Mouse (Mus musculus) frontal cortex, adult 2 months (tissue): ENCODE data around the gene Copg1. TPM values are rescaled to one million over a fixed set of nuclear protein-coding genes. Genes with fewer than 3 reads are reported as not detected.

Experiments
- DNase-seq, 2 experiments: peaks; one replicate each; pipeline ENCODE4 v3.0.0; 2022; ENCODE audit warnings: low spot score in 1 of 2; ENCODE audit errors: extremely low spot score in 1 of 2
- polyA plus RNA-seq: library from polyadenylated mRNA; depleted of rRNA; stranded (reverse); fragments of >200 nt; gene quantifications from 2 replicates; pipeline ENCODE4 v1.2.3, GENCODE M21; 2012; rRNA removed

Copg1 gene
- polyA plus RNA-seq: 170 TPM in 2 replicates

DNA sequence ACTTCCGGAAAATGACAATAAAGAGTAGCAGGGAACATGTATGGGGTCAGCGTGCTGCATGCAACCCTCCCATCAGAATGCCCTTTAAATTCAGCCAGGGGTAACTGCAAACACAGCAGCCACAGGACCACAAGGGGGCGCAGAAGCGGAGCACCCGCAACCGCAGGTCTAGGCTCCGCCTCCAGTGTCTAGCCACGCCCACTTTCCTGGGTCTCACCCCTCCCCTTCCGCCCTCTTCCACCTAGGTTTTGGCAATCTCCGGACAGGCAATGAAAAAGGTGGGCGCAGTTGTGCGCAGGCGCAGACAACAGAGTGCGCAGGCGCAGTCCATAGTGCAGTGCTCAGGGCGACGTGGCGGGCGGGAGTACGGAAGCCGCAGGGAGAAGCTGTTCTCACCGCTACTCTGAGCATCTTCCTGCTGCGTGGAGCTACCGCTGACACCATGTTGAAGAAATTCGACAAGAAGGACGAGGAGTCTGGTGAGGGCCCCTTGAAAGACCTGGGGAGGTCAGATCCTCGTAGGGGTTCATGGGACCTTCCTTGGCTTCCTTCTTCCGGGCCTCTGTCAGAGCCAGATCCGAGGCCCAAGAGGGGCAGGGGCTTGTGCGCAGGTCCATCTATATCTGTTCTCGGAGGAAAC is at the start of gene Copg1:
Copg1 (plus strand) TSS at position 221 of the 640 bp plus-strand sequence.
- DNase-seq: peak; percentile 99 to 100

DNA sequence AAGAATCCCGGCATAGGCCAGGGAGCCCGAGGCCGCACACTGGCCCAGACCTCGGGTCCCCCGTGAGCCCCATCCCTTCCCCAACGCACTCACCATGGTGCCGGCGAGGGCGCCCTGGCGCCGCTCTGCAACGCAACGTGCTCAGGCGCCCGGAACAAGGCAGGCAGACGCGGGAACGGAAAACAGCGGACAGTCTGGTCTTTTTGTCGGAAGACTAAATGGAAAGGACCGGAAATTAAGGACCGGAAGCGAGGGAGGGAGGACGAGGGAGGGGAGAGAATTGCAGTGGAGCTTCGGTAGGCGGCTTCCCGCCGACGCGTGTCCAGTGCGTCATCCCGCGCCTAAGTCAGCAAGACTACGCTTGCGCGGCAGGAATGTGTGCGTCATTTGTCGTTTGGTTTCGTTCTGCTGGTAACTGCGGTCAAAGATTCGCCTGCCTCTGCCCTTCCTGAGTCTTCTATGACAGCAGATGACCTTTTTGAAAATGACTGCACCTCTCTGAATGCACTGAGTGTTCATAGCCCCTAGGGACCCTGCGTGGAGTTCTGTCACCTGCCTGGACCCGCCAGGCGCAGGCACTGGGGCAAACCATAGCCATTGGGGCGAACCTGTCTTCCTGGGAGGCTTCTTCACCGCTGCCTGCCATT is 48.9 kb upstream of the Copg1 start, which contains the start of gene Isy1:
Isy1 (minus strand) TSS at position 248 of the 647 bp plus-strand sequence.
- peak; percentile 96 to 98 for DNase-seq

DNA sequence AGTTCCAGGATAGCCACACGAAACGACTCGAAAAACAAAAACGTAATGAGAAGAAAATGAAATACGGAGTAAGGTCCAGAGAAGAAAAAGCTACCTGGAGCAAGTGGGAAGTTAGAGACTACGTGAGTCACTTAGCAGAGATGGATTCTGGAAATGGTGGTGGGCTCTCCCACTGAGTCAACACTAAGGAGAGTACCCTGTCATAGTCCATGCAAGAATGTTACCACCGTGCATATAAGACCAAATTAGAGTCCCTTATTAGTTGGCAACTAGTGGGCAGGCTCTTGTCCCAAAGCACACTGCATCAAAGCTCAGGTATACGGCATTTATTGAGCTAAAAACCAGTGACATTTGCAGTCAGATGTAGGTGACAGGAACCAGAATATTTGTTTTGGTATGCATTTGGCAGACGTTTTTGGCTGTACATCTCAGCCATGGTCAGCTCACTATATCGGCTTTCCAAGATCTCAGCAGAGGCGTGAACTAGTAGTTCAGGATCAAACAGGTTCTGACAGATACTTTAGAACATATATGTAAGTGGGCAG is 47.7 kb upstream of the Copg1 start:
- no peak for DNase-seq

DNA sequence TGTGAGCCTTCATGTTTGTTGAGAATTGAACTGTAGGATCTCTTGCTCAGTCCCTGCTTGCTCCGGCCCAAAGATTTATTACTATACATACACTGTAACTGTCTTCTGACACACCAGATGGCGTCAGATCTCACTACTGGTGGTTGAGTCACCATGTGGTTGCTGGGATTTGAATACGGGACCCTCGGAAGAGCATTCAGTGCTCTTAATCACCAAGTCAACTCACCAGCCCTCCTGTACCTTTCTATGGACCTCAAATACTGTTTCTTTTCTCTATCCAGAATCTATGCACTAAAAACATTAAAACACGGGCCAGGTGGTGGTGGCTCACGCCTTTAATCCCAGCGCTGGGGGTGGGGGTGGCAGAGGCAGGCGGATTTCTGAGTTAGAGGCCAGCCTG is 46.0 kb upstream of the Copg1 start:
- no peak for DNase-seq

DNA sequence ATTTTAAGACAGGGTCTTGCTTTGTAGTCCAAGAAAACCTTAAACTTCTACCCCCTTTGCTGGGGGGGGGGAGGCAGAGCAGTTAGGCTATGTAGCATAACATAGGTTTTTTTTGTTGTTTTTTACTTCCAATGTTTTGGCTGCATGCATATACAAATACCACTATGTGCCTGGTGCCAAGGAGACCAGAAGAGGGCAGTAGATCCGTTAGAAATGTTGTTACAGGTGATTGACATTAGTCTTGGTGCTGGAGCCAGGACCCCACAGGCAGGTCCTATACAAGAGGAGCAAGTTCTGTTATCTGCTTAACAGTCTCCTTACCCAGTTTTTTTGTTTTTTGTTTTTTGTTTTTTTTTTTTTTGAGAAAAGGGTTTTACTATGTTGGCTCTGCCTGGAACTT is 45.4 kb upstream of the Copg1 start:
- DNase-seq: no peak

DNA sequence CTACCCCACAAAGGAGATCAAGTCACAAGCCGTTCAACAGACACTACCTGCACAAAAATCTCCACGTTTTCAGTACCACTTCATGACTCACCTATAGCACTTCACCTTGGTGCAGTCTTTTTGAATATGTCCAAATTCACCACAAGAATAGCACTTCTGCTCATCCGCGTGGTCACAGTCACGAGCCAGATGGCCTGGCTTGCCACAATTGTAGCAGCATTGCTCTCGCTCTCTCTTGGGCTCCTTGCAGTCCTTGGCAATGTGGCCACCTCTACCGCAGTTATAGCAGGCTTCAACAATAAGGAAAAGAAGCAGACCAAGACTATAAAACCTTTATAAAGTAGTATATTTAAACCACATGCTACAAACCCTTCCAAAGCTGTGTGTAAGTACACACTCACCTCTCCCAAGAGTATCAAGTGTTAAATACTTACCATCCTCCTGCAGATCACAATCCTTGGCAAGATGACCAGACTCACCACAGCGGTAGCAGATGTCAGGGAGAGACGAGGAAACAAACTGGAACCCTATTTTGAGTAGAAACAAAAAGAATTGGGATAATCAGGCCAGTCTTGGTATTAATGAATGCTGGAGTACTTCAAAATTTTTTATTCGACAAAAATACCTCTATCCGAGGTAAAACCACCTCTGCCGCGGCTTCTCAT is 42.5 kb upstream of the Copg1 start:
- no peak for DNase-seq

DNA sequence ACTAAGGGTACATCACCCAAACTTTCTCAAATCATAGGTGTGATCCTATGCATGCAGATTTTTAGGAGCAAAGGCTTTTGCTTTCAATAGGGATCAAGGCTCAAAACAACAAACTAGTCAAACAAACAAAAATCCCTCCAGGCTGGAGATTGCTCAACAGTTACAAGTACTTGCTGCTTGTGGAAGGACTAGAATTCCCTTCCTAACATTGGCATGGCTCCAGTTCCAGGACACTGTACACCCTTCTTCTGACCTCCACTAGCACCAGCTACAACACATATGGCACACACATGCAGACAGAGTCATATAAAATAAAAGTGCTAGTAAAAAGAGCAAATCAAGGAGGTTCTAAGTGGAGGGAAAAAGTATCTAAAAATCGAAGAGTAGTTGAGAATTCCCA is 40.8 kb upstream of the Copg1 start:
- no peak for DNase-seq

DNA sequence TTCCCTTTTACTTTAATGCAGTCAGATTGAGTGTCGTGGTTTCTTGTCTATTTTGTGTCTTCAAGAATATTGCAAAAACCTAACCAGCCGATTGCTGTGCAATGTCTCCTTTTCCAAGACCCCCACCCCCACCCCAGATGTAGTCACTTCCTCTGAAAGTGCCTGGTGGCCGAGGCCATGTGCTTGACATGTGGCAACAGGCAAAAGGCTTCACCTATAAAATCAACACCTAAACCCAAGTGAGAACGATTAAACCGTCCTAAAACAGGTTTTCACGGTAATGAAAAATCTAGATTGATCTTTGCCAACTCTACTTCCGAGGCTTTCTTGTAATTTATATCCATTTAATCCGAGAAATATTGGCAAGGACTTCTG is 37.8 kb upstream of the Copg1 start:
- DNase-seq: no peak

DNA sequence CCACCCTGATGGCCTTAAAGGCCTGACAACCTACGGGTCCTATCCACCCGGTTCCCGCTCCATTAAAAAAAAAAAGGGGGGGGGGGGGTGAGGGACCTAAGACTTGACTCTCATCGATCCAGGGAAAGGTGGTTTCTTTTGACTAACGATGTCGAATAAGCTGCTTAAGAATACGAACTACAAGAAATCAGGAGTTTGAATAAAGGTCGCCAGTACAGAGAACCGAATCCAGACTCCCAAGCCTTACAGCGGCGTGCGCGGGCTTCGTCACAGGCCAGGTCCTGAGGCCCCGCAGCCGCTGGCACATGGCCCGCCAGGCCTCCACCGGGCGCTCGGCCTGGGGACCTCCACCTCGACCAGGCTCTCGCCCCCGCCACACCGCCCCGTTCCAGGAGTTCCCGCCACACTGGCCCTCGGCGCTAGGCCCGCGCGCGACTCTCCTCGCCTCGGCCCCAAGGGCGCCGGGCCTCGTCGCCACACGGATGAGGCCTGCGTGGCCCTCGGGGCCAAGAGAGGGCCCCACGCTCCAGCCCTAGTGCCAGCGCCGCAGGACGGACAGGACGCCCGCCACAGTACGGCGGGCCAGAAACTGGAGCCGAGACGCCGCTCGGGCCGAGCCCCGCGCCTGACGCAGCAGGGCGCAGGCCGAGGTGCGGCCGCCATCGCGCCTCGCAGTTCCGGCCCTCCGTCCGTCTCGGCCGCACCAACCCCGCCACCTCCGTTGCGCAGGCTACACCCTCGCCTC is 37.3 kb upstream of the Copg1 start:
- DNase-seq: peak in 1 of 2 experiments; percentile 32

DNA sequence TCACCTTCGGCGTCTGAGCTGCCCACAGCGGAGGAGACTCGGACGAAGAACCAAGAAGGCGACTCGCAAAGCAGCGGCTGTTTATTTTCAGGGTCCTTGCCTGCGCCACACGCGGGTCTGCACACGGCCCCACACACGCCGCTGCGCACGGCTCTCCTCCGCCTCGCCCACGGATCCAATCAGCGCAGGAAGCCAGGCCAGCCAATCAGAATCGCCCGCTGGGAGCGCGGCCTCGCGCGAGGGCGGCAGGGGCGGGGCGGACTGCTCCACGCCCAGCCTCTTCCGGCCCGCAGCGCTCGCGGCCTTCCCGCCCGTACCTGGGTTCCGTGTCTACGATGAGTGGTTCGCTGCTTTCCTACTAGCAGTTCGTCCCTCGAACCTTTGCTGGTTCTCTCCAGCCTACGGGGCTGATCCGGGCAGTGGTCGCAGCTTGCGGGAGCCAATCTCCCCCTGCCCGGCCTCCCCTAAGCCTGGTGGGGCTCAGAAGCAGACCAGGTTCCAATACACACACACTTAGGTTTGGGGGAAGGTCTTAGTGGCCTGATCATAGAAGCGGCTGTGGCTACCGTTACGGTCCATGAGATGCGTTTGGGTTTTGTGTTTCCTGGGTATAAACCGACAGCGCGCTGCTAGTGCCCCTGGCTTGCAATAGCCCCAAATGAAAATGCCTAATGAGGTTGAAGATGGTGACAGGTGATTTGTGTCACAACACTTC is 36.6 kb upstream of the Copg1 start, which contains the start of gene Cnbp:
Cnbp (minus strand) TSS at position 207 of the 715 bp plus-strand sequence.
- peak; percentile 91 to 98 for DNase-seq

DNA sequence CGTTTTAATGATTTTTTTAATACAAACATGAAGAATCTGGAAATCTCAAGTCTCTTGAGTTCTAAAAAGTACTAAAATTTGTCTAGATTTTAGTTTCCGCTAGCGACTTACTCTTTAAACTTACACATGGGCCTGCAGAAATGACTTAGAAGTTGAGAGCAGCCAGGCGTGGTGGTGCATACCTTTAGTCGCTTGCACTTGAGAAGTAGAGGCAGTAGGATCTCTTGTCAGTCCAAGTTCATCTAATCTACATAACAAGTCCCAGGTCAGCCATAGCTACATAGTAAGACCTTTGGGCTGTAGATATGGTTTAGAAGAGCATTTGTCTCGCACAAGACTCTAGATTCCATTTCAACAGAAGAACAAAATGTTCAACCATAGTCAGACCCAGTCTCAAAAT is 35.7 kb upstream of the Copg1 start:
- DNase-seq: no peak

DNA sequence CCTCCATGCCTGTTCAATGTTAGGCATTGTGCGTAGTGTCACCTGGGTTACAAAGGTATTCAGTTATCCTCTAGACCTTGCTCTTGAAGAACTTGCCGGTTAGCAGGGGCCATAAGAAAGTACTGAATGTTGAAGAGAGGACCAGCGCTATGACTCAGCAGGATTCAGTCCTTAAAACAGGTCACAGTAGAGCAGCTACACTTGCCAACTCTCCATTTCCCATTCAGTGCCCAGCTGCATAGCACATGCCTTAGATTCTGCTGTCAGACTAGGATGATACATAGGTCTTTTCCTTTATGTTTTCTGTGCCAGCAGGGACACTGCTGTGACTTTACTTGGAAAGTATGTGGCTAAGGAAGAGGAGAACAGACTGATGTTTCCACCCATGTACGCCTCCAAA is 34.2 kb upstream of the Copg1 start:
- no peak for DNase-seq

DNA sequence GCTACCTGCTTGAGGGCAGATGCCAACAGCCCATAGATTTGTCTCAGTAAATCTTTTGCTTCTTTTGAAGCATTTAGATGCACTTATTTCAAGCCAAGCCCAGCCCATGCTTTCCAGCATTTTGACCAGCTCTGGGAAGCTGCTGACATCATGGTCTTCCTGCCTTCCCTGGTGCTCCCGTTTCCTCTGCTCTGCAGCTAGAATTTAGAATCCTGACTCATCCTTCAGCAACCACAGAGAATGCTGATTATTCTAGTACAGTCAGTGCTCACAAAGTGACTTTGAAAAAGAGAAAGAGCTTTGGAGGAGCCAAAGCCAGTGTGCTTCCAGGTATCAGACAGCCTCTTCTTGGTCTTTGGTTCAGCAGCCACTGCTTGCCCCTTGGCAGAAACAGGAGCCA is 30.5 kb upstream of the Copg1 start:
- peak in 1 of 2 experiments; percentile 71 for DNase-seq

DNA sequence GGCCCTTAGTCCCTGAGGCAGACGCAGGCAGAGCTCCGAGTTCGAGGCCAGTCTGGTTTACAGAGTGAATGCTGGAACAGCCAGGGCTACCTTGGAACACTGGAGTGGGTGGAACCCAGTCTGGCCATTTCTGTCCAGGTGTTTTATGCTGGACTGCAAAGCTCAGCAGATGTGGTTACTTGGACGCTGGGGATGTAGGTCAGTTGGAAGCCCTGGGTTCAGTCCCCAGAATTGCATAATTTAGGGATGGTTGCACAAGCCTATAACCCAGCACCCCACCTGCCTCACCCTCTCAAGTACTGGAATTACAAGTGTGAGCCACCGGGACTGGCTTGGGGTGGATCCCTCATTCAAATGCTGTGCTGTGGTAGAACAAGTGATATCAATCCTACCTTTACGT is 21.4 kb upstream of the Copg1 start:
- DNase-seq: no peak

DNA sequence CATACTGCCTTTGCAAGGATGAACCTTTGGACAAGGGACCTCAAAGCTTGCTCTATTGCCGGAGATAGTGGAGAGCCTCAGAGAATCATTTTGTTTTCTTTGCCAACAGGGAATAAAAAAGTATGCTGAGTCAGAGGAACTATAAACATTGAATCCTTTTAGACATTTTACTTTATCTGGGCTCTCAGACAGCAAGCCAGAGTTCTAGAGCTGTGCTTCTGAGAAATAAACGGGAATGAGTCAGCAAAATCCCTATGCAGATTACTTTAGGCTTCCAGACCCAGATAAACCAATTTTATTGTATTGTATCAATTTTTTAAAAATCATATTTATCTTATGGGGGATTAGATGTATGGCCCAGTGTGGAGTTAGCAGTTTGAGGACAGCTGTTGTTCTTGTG is 20.4 kb upstream of the Copg1 start:
- DNase-seq: peak in 1 of 2 experiments; percentile 16

DNA sequence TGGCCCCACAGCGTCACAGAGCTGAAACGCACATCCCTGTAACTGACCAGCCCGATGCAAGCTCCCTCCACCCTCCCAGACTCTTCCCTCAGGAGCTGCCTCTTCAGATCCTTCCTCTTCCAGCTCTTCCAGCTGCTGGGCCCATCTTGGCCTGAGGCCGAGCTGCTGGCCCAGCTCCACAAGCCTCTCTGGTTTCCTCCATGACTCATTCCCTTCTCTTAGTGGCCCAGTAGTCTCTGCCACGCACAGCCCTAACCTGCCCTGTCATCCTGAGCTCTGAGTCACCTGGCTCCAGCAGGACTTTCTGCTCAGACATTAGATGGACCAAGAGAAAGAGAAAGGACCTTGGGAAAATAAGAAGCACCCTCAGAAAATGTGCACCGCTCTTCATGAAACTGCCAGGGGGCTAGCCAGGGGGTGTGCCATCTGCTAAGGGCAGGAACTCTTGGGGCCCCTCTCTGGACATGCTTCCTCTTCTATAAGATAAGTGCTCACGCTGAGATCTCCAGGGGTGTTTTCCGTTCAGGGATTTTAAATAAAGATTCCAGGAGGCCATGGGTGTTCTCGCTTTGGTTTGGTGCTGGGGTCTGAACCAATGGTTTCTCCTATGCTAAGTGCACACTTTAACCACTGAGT is 18.6 kb upstream of the Copg1 start:
- peak in 1 of 2 experiments; percentile 51 for DNase-seq

DNA sequence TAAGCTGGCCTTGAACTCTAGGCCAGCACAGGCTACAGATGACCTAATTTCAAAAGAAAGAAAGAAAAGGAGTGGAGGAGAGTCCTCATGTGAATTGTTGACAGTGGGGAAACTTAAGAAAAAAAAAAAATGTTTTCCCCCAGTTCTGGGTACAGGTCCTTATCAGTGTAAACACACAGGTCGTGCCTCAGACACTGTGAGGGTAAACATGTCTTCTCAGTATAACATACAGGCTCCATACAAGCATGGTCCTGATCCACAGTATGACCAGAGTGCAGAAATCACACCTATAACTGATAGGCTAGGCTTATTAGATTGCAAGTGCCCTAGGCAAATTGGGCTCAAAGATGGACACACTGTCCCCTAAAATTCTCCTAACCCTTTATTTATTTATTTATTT is 17.2 kb upstream of the Copg1 start:
- DNase-seq: no peak

DNA sequence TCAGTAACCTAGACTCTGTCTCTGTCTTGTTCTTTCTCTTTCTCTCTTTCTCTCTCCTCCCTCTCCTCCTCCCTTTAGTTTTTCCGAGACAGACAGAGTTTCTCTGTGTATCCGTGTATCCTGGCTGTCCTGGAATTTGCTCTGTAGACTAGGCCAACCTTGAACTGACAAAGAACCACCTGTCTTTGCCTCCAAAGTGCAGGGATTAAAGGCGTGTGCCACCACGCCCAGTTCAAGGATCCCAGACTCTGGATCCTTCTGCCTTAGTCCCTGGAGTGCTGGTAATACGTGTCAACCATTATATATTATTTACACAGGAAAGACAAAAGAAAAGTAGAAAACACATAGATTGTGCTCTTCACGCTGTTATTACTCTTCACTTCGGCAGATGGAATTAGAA is 16.4 kb upstream of the Copg1 start:
- no peak for DNase-seq

DNA sequence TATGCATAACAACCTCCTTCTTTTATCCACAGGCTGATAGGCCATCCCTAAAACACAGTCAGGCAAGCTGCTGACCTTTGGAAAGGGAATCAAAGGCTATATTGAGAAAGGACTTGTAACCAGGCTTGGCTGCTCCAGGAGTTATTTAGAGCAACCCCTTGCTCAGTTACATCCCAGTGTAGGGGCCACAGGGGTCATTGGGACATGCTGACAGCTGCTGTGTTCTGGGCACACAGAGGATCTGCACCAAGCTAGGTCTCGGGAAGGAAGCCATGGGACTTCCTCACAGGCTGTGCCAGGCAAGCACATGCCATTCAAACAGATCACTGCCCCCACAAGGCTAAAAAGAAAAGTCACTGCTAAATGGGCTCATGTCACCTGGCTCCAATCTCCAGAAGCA is 14.5 kb upstream of the Copg1 start:
- no peak for DNase-seq

DNA sequence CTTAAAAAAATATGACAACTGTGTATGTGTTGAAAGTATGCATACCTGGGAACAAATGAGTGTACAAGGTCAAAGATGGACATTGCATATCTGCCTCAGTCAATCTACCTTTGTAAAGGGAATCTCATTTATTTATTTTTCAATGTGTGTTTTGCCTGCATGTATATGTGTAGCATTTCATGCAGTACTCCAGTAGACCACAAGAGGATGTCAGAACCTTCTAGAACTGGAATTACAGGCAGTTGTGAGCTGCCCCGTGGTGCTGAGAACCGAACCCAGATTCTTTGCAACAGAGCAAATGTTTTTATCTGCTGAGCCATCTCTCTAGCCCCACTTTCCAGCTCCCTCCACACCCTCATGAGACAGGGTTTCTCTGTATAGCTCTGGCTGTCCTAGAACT is 13.7 kb upstream of the Copg1 start:
- no peak for DNase-seq
